Mouse (Mus musculus) neural tube, embryonic 11.5 days (tissue): ENCODE measurements around the gene Fryl. TPM values are rescaled to one million over a fixed set of nuclear protein-coding genes. Genes with fewer than 3 reads are reported as not detected.

Experiments used
- ATAC-seq: fragments of 200-750 bp; cut with Nextera tagmentation; 2 replicates; pipeline ENCODE4 v1.8.0; 2017; ENCODE audit warnings: moderate number of reproducible peaks, mild to moderate bottlenecking, moderate TSS enrichment, moderate library complexity; ENCODE audit not compliant: insufficient read depth, low FRiP score, low TSS enrichment
- DNase-seq: peaks from one replicate; pipeline ENCODE4 v3.0.0-alpha.2; 2015; ENCODE audit warnings: low spot score
- H3K27ac ChIP-seq: fragments of 300-500 bp; sonication (generic); 2 replicates; pipeline ENCODE4 v1.5.1; 2014; ENCODE audit warnings: low read depth, mild to moderate bottlenecking, low read length
- H3K27me3 ChIP-seq: fragments of 300-500 bp; sonication (generic); 2 replicates; pipeline ENCODE4 v1.6.1; 2014; ENCODE audit warnings: mild to moderate bottlenecking, low read length, mixed read lengths; ENCODE audit not compliant: control insufficient read depth, insufficient read depth
- H3K36me3 ChIP-seq: fragments of 300-500 bp; sonication (generic); 2 replicates; pipeline ENCODE4 v1.6.1; 2014; ENCODE audit warnings: mild to moderate bottlenecking, low read length, moderate library complexity, mixed read lengths; ENCODE audit not compliant: control insufficient read depth, insufficient read depth
- H3K4me1 ChIP-seq: fragments of 300-500 bp; sonication (generic); 2 replicates; pipeline ENCODE4 v1.6.1; 2014; ENCODE audit warnings: low read length, mixed read lengths; ENCODE audit not compliant: control insufficient read depth, insufficient read depth
- H3K4me2 ChIP-seq: fragments of 300-500 bp; sonication (generic); 2 replicates; pipeline ENCODE4 v1.6.1; 2014; ENCODE audit warnings: low read depth, mild to moderate bottlenecking, moderate library complexity
- H3K4me3 ChIP-seq: fragments of 300-500 bp; sonication (generic); 2 replicates; pipeline ENCODE4 v1.5.1; 2014; ENCODE audit warnings: low read depth, low read length
- H3K9ac ChIP-seq: fragments of 300-500 bp; sonication (generic); 2 replicates; pipeline ENCODE4 v1.6.1; 2014; ENCODE audit warnings: mild to moderate bottlenecking, low read length
- H3K9me3 ChIP-seq: fragments of 300-500 bp; sonication (generic); 2 replicates; pipeline ENCODE4 v1.6.1; 2016; ENCODE audit warnings: low read length; ENCODE audit not compliant: control insufficient read depth
- WGBS: fragments of 180-500 bp; shearing (Covaris S2); extraction: QIAGEN DNeasy Blood & Tissue Kit; methylation state at CpG from one replicate; pipeline ENCODE4 v1.1.7; 2014; 5-methylcytosine and 5-hydroxymethylcytosine counted together
- polyA plus RNA-seq: library from polyadenylated mRNA; unstranded; fragments of >200 nt; fragmentation: Nextera tagmentation; extraction: Ambion mirVana; gene quantifications from 2 replicates; pipeline ENCODE4 v1.2.1, GENCODE M21; 2014

The Fryl gene
- polyA plus RNA-seq, 1 experiment from 2014 or later, result 41.7 TPM

DNA sequence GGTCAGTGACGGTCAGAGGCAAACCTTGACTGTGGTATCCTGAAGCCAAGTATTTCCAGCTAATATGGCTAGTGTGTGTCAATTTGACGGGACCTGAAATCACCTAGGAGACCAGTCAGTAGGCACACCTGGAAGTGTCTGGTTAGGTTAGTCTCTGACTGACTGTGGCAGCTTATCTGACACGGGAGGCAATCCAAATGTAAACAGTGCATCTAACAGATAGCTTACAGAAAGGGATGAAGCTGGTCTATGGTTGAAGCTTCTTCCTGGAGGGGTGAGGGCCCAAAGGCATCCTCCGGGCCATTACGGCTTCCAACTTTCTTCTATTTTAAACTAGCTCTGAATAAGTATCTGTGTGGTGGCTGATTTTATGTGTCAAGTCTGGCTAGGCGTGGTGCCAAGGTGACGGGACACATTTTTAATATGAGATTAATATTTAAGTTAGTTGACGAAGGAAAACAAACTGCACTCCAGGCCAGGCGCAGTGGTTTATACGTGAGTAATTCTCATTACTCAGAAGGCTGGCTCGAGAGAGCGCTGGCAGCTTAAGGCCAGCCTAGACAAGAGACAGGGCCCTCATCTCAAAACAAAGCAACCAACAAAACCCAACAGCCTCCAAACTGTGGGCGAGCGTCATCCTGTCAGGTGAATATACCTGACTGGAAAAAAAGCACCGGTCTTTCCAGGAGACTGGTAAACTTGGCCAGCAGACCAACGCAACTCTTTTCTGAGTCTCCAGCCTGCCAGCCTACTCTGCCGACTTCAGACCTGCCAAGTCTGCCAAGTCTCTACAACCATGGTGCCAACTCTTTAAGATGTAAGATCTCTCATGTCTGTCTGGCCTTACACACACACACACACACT is 23.2 kb downstream of the Fryl start:
- H3K4me2 ChIP-seq, result no peak overlapping the region
- ATAC-seq, result no peak
- 81% methylated on average over 17 of the region's 17 CpGs for WGBS
- DNase-seq, result no peak
- H3K4me1 ChIP-seq, result peaks cover 21% of the 10 kb centered on the region
- H3K27me3 ChIP-seq, result no peaks in the 10 kb centered on the region
- no peak overlapping the region for H3K9ac ChIP-seq
- no peak overlapping the region for H3K27ac ChIP-seq
- no peaks in the 10 kb centered on the region for H3K36me3 ChIP-seq
- no peak overlapping the region for H3K4me3 ChIP-seq
- no peaks in the 10 kb centered on the region for H3K9me3 ChIP-seq

DNA sequence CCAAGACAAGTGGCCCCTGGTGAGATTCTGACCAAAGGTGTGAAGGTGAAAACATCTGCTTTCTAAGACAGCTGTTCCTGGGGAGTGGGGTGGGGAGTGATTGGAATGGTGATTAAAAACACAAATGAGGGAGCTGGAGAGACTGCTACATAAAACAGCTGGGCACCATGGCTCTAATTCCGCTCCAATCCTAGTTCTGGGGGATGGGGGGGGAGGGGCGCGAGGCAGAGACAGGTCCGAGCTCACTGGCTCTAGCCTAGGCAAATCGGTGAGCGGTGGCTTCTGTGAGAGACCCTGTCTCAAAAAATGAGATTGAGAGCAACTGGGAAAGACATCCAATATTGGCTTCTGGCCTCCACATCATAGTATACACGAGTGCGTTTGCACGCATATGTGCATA is 24.2 kb downstream of the Fryl start:
- Histone ChIP-seq H3K36me3 (no peaks in the 10 kb centered on the region), H3K4me1 (peaks cover 21% of the 10 kb centered on the region), H3K9me3 (no peaks in the 10 kb centered on the region), H3K27ac (no peak overlapping the region), H3K4me2 (no peak overlapping the region), H3K9ac (no peak overlapping the region), H3K4me3 (no peak overlapping the region), H3K27me3 (no peaks in the 10 kb centered on the region)
- 20% methylated on average over 9 of the region's 9 CpGs for WGBS
- DNase-seq, result no peak
- ATAC-seq, result no peak

DNA sequence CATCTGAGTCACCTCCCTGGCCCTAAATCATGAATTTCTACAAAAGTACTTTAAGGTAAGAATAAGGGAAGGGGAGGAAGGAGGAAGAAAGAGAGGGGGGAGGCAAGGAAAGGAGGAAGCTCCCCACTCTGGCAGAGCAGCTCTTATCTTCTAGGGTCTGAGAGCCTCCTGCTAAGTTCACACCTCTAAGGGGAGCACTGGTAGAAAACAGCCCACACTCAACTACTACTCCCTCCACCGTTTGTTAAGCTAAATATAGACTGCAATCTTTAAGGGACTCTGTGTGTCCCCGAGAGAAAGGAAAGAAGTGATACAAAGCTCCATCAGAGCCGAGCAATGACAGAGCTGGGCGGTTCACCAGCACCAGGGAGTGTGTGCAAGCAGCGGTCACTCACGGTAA is 24.6 kb downstream of the Fryl start:
- H3K27me3 ChIP-seq, result no peaks in the 10 kb centered on the region
- H3K36me3 ChIP-seq, result no peaks in the 10 kb centered on the region
- WGBS, result 5% methylated on average over 6 of the region's 6 CpGs
- H3K4me3 ChIP-seq, result no peak overlapping the region
- no peak overlapping the region for H3K27ac ChIP-seq
- H3K9me3 ChIP-seq, result no peaks in the 10 kb centered on the region
- DNase-seq, result no peak
- no peak overlapping the region for H3K9ac ChIP-seq
- no peak for ATAC-seq
- H3K4me2 ChIP-seq, result no peak overlapping the region
- peaks cover 16% of the 10 kb centered on the region for H3K4me1 ChIP-seq

DNA sequence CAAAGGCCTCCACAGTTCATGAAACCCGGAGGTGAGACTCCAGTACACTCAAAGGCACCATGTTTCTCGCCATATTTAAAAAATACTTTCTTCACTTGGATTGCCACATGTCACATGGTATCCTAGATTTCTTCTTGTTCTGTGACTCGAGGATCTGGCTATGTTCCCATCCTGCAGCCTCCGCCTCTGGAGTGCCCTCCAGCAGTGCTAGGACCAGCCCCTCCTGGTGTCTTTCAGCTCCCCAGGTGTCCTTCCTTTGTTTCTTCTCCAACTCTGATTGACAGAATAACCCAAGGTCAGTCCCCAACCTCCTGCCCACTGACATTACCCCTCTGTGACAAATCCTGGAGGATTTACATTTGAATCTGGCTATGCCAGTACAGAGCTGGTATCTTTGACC is 26.2 kb downstream of the Fryl start:
- Histone ChIP-seq H3K27me3 (no peaks in the 10 kb centered on the region), H3K27ac (no peak overlapping the region), H3K4me3 (no peak overlapping the region), H3K36me3 (no peaks in the 10 kb centered on the region), H3K4me2 (no peak overlapping the region), H3K9ac (no peak overlapping the region), H3K9me3 (no peaks in the 10 kb centered on the region), H3K4me1 (peaks cover 14% of the 10 kb centered on the region)
- DNase-seq, result no peak
- 38% methylated on average over 4 of the region's 4 CpGs for WGBS
- no peak for ATAC-seq

DNA sequence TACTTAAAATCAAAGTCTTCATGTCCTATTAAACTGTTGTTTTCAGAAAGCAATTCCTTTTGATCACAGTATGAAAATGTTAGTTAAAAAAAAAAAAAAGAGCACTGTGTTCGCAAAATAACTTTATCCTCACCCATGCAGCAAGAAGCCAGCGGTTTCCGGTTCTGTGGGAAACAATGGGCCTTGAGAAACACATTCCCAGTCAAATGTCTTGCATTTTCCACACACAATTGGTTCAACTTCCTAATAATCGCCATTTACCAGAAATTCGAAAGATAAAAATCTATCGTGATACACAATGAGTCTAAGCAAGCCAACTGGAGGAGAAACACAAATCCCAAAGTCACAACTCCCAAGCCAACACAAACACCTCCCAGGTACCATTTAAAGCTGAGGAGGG is 27.0 kb downstream of the Fryl start:
- no peaks in the 10 kb centered on the region for H3K36me3 ChIP-seq
- WGBS, result 71% methylated on average over 6 of the region's 6 CpGs
- ATAC-seq (no peak), DNase-seq (no peak)
- no peak overlapping the region for H3K27ac ChIP-seq
- H3K4me3 ChIP-seq, result no peak overlapping the region
- no peaks in the 10 kb centered on the region for H3K27me3 ChIP-seq
- H3K9me3 ChIP-seq, result no peaks in the 10 kb centered on the region
- H3K4me1 ChIP-seq, result peaks cover 14% of the 10 kb centered on the region
- H3K9ac ChIP-seq, result no peak overlapping the region
- no peak overlapping the region for H3K4me2 ChIP-seq

DNA sequence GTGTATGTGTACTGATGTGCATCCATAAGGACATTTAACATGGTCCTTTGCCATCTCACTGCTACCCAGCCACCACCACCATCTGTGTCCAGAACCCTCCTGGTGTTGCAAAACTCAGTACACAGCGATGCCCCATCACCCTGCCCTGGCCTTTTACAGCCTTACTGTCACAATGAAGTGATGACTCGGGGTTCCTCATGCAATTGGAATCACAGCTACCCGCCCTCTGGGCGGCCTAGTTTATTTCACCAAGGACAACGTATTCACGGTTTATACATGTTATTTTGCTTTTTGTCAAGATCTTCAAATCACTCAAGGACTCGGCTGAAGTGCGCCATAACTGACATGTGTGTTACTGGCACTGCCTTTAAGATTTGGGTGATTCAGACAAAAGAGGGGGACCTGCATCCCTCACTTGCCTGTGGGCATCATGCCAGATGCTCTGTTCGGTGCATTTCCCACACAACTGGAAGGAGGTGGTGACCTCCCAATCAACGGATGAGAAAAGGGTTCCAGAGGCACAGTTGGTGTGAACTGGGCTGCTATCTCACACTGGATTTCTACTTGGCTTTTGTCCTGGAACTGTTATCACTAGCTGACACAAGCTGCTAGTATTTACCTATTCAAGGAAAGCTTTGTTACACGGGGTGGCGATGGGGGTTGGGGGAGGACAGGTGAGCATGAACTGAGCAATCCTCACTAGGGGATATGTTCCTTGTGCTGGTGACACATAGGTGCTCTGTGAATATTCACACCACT is 27.9 kb downstream of the Fryl start:
- Histone ChIP-seq H3K27ac (no peak overlapping the region), H3K4me2 (no peak overlapping the region), H3K36me3 (no peaks in the 10 kb centered on the region), H3K27me3 (no peaks in the 10 kb centered on the region), H3K9ac (no peak overlapping the region), H3K4me1 (peaks cover 8% of the 10 kb centered on the region), H3K4me3 (no peak overlapping the region), H3K9me3 (no peaks in the 10 kb centered on the region)
- ATAC-seq (no peak), DNase-seq (no peak)
- WGBS, result 81% methylated on average over 12 of the region's 12 CpGs

DNA sequence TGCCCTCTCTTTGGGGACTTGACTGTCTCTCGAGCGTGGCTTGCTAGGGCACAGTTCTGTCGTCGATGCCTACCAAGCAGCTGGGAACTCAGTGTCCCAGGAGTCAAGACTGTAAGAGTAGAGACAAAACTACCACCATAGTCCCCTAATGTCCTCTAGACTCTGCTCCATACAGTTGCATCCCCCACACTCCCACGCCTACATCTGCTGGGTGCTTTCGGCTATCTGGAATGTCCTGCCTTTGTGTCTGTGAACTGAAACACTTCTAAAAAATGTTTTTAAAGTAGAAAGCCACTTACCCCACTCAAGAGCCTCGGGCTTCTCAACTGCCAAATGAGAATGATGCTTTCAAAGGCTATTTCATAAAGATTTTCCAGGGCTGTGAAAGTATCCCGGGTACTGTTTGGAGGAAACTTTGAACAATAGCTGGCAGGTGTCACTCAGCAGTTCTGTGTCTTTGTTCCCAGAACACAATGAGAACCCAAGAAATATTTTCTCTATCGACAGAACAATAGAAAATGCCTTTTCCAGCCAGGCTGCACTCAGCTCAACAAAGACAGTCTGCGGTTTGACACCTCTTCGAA is 28.8 kb downstream of the Fryl start:
- no peak overlapping the region for H3K27ac ChIP-seq
- no peaks in the 10 kb centered on the region for H3K9me3 ChIP-seq
- H3K4me3 ChIP-seq, result no peak overlapping the region
- ATAC-seq (no peak), DNase-seq (no peak)
- H3K36me3 ChIP-seq, result no peaks in the 10 kb centered on the region
- 81% methylated on average over 11 of the region's 11 CpGs for WGBS
- no peak overlapping the region for H3K9ac ChIP-seq
- peaks cover 7% of the 10 kb centered on the region for H3K4me1 ChIP-seq
- H3K4me2 ChIP-seq, result no peak overlapping the region
- H3K27me3 ChIP-seq, result no peaks in the 10 kb centered on the region

DNA sequence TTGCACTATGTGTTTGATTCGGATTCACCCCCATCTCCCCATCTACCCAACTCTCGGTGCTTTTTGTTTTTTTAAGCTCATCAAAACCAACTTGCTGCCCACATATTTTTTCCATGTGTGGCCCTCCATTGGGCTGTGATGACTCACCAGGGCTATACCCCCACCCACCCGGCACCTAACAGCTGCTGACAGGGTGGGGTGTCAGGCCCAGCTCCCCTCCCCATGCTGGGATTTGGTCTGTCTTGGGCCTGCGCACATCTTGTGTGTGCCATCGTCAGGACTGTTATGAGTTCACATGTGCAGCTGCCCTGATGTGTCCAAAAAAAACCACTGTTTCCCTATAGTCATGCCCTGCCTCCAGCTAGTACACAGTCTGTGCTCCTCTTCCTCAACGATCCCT is 33.4 kb downstream of the Fryl start:
- 78% methylated on average over 6 of the region's 6 CpGs for WGBS
- H3K27ac ChIP-seq, result no peak overlapping the region
- DNase-seq (no peak), ATAC-seq (no peak)
- H3K4me2 ChIP-seq, result no peak overlapping the region
- no peaks in the 10 kb centered on the region for H3K9me3 ChIP-seq
- H3K27me3 ChIP-seq, result no peaks in the 10 kb centered on the region
- H3K9ac ChIP-seq, result no peak overlapping the region
- H3K36me3 ChIP-seq, result 0 out of 2 replicates have a peak, but pooled peaks cover 3% of the 10 kb centered on the region
- no peak overlapping the region for H3K4me3 ChIP-seq
- H3K4me1 ChIP-seq, result no peaks in the 10 kb centered on the region
